Mouse (Mus musculus) heart, embryonic 13.5 days (tissue): ENCODE measurements around the gene Rnf20. TPM values are rescaled to one million over a fixed set of nuclear protein-coding genes. Genes with fewer than 3 reads are reported as not detected.

ENCODE experiments used
- ATAC-seq: fragments of 200-750 bp; cut with Nextera tagmentation; 2 replicates; pipeline ENCODE4 v1.8.0; 2017; ENCODE audit warnings: moderate TSS enrichment; ENCODE audit not compliant: insufficient number of reproducible peaks, low FRiP score, low TSS enrichment; ENCODE audit errors: extremely low read depth
- H3K27ac ChIP-seq: fragments of 300-500 bp; sonication (generic); replicated peaks from 2 replicates; pipeline ENCODE4 v1.5.1; 2015; ENCODE audit warnings: moderate library complexity, mild to moderate bottlenecking, inconsistent platforms
- H3K27me3 ChIP-seq: fragments of 300-500 bp; sonication (generic); replicated peaks from 2 replicates; pipeline ENCODE4 v1.6.1; 2015; ENCODE audit warnings: mild to moderate bottlenecking, inconsistent platforms
- H3K36me3 ChIP-seq: fragments of 300-500 bp; sonication (generic); 2 replicates; pipeline ENCODE4 v1.6.1; 2015; ENCODE audit warnings: mild to moderate bottlenecking, inconsistent platforms
- H3K4me1 ChIP-seq: fragments of 300-500 bp; sonication (generic); 2 replicates; pipeline ENCODE4 v1.6.1; 2015; ENCODE audit warnings: inconsistent platforms
- H3K4me2 ChIP-seq: fragments of 300-500 bp; sonication (generic); 2 replicates; pipeline ENCODE4 v1.6.1; 2015; ENCODE audit warnings: inconsistent platforms, mild to moderate bottlenecking, moderate library complexity
- H3K4me3 ChIP-seq: fragments of 300-500 bp; sonication (generic); 2 replicates; pipeline ENCODE4 v1.5.1; 2015; ENCODE audit warnings: moderate library complexity, mild to moderate bottlenecking, inconsistent platforms
- H3K9ac ChIP-seq: fragments of 300-500 bp; sonication (generic); 2 replicates; pipeline ENCODE4 v1.6.1; 2015; ENCODE audit warnings: inconsistent platforms, mild to moderate bottlenecking, moderate library complexity
- H3K9me3 ChIP-seq: fragments of 300-500 bp; sonication (generic); 2 replicates; pipeline ENCODE4 v1.6.1; 2016; ENCODE audit warnings: inconsistent platforms
- WGBS: fragments of 180-500 bp; shearing (Covaris S2); methylation state at CpG from one replicate; pipeline ENCODE4 v1.1.7; 2015; ENCODE audit warnings: mixed read lengths; 5-methylcytosine and 5-hydroxymethylcytosine counted together
- polyA plus RNA-seq: library from polyadenylated mRNA; unstranded; fragments of >200 nt; fragmentation: Nextera tagmentation; extraction: Ambion mirVana; gene quantifications from 2 replicates; pipeline ENCODE4 v1.2.1, GENCODE M21; 2015

The Rnf20 gene
- polyA plus RNA-seq, 1 experiment from 2014 or later = 21.8 TPM

DNA sequence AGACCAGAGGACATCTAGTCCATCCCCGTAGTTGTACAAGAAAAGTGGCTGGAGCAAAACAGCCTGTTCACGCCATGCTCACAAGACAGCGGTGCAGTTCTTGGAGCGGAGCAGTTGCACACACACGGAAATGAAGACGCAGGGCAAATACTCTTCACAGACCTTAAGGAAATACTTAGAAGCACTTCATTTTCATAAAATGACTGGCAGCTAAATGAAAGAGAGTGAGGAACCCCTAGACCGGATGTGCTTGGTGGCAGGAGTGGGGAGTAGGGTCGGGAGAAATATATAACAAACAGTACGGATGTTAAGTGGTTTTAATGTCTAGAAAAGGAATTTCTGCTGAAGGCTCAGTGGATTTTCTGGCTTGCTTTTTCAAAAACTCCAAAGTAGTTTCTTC lies 29.9 kb downstream of the Rnf20 start:
- H3K4me2 ChIP-seq = no peak overlapping the region
- H3K27me3 ChIP-seq = no peaks in the 10 kb centered on the region
- WGBS = 93% methylated on average over 9 of the region's 9 CpGs
- no peak for ATAC-seq
- no peak overlapping the region for H3K9ac ChIP-seq
- peaks cover 57% of the 10 kb centered on the region for H3K36me3 ChIP-seq
- H3K27ac ChIP-seq = no peak overlapping the region
- no peak overlapping the region for H3K4me3 ChIP-seq
- peaks cover 8% of the 10 kb centered on the region for H3K4me1 ChIP-seq
- H3K9me3 ChIP-seq = no peaks in the 10 kb centered on the region

DNA sequence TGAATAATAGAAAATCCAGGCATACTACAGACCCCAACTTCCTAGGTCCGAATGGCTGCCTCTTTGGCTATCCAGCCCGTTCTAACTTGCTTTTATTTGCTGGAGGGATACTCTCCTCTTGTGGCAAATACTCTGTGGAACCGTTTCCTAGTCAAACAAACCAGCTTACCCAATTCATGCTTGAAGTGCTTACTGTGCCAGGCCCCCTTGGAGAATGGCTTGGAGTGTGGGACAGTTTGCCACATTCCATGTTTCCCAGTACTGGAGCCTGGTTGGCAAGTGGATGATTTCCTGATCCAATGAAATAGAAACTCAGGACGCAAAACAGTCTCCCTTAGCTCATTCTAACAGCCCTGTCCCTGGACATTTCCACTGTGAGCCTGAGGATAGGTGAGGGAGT lies 30.4 kb downstream of the Rnf20 start:
- Histone ChIP-seq H3K27ac (no peak overlapping the region), H3K9me3 (no peaks in the 10 kb centered on the region)
- WGBS = 85% methylated on average over 4 of the region's 4 CpGs

DNA sequence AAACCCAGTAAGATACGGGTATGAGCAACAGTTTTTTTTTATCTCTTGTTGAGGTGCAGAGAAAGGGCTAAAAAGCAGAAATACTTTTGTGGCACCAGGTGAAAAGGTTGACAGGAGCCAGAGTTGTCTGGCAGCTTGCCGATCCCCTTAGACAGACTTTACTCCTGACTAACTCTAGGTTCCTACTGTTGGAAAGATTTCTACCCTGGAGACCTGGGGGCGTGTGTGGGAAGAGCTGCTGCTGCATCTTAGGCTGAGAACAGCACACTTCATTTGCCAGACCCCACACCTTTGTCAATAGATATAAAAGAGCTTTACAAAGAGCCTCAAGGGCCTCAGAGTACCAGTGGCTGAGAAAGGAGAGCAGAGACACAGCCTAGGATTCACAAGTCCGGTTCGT lies 33.0 kb downstream of the Rnf20 start:
- no peak overlapping the region for H3K4me3 ChIP-seq
- H3K27me3 ChIP-seq = no peaks in the 10 kb centered on the region
- H3K4me1 ChIP-seq = peaks cover 6% of the 10 kb centered on the region
- peaks cover 37% of the 10 kb centered on the region for H3K36me3 ChIP-seq
- H3K27ac ChIP-seq = no peak overlapping the region
- H3K9me3 ChIP-seq = no peaks in the 10 kb centered on the region
- H3K4me2 ChIP-seq = no peak overlapping the region
- no peak for ATAC-seq
- H3K9ac ChIP-seq = no peak overlapping the region
- WGBS = 50% methylated on average over 5 of the region's 5 CpGs

More for the DNA sequence above, 30.4 kb downstream of the Rnf20 start:
- Histone ChIP-seq H3K36me3 (peaks cover 51% of the 10 kb centered on the region), H3K4me2 (no peak overlapping the region), H3K4me1 (peaks cover 8% of the 10 kb centered on the region), H3K27me3 (no peaks in the 10 kb centered on the region), H3K9ac (no peak overlapping the region), H3K4me3 (no peak overlapping the region)
- ATAC-seq = no peak

DNA sequence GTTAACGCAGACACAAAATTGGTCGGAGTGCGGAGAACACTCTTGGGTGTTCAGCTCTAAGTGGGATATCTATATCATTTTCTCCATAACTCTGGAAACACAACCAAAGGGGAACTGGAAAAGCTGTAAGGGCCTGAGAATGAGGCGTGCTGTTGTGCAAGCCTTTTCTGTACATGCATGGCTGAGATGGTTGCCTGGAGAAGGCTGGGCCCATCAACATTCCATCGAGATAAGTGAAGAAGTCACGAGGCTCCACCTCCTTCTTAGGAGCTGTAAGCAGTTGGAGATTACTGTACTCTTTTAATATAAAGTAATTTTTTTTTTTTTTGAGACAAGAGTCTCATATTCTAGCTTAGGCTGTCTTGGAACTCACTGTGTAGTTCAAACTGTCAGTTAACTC lies 44.3 kb downstream of the Rnf20 start:
- no peaks in the 10 kb centered on the region for H3K9me3 ChIP-seq
- ATAC-seq = no peak
- no peak overlapping the region for H3K4me3 ChIP-seq
- 0 out of 2 replicates have a peak, but pooled peaks cover 4% of the 10 kb centered on the region for H3K4me1 ChIP-seq
- H3K4me2 ChIP-seq = no peak overlapping the region
- H3K36me3 ChIP-seq = no peaks in the 10 kb centered on the region
- no peak overlapping the region for H3K9ac ChIP-seq
- no peaks in the 10 kb centered on the region for H3K27me3 ChIP-seq
- H3K27ac ChIP-seq = no peak overlapping the region
- 60% methylated on average over 6 of the region's 6 CpGs for WGBS

DNA sequence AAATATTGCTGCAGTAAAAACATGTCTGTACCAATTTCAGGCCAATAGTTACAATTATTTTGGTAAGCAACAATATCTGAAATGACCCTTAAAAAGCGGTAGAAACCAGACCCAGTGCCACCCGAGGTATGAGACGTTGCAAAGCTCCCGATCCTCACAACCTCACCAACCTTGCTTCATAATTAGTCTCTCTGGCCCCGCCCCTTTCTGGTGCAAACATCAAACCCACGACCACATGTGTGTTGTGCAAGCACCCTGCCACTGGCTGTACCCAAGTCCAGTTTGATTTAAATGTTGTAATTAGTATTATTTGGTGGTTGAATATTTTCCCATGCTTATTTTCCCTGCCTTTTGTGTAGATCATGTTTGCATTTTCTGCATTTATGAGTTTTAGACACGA lies 45.0 kb downstream of the Rnf20 start:
- Histone ChIP-seq H3K9ac (no peak overlapping the region), H3K36me3 (no peaks in the 10 kb centered on the region), H3K4me2 (no peak overlapping the region), H3K4me3 (no peak overlapping the region), H3K4me1 (0 out of 2 replicates have a peak, but pooled peaks cover 4% of the 10 kb centered on the region), H3K27ac (no peak overlapping the region), H3K9me3 (no peaks in the 10 kb centered on the region), H3K27me3 (no peaks in the 10 kb centered on the region)
- no peak for ATAC-seq
- WGBS = 81% methylated on average over 7 of the region's 7 CpGs

- no peaks in the 10 kb centered on the region for H3K36me3 ChIP-seq
- H3K4me1 ChIP-seq = 0 out of 2 replicates have a peak, but pooled peaks cover 4% of the 10 kb centered on the region
- 82% methylated on average over 11 of the region's 11 CpGs for WGBS
- no peaks in the 10 kb centered on the region for H3K27me3 ChIP-seq
- no peak overlapping the region for H3K4me3 ChIP-seq
- ATAC-seq = no peak
- H3K9ac ChIP-seq = no peak overlapping the region
- H3K9me3 ChIP-seq = no peaks in the 10 kb centered on the region
- no peak overlapping the region for H3K27ac ChIP-seq
- H3K4me2 ChIP-seq = no peak overlapping the region
These were observed 48.5 kb downstream of the Rnf20 start for GRCm38 (mm10) chr4:49680171-49680875.

GRCm38 (mm10) chr4:49681812-49682211 lies 50.0 kb downstream of the Rnf20 start, which contains the start of gene Ppp3r2:
Gene Ppp3r2 (minus strand): TSS chr4:49682024.
- ATAC-seq = no peak
- 67% methylated on average over 13 of the region's 13 CpGs for WGBS
- no peaks in the 10 kb centered on the region for H3K9me3 ChIP-seq
- no peaks in the 10 kb centered on the region for H3K27me3 ChIP-seq
- no peaks in the 10 kb centered on the region for H3K4me1 ChIP-seq
- H3K36me3 ChIP-seq = no peaks in the 10 kb centered on the region
- no peak within 1 kb of the TSS for H3K9ac ChIP-seq
- H3K27ac ChIP-seq = no peak within 1 kb of the TSS
- H3K4me2 ChIP-seq = no peak within 1 kb of the TSS
- H3K4me3 ChIP-seq = no peak within 1 kb of the TSS

GRCm38 (mm10) chr4:49688594-49689288 lies 56.9 kb downstream of the Rnf20 start:
- WGBS = 24% methylated on average over 9 of the region's 9 CpGs
- Histone ChIP-seq H3K27me3 (no peaks in the 10 kb centered on the region), H3K36me3 (no peaks in the 10 kb centered on the region), H3K9me3 (no peaks in the 10 kb centered on the region), H3K27ac (no peak overlapping the region), H3K4me2 (no peak overlapping the region), H3K9ac (no peak overlapping the region), H3K4me3 (no peak overlapping the region), H3K4me1 (no peaks in the 10 kb centered on the region)
- ATAC-seq = no peak

DNA sequence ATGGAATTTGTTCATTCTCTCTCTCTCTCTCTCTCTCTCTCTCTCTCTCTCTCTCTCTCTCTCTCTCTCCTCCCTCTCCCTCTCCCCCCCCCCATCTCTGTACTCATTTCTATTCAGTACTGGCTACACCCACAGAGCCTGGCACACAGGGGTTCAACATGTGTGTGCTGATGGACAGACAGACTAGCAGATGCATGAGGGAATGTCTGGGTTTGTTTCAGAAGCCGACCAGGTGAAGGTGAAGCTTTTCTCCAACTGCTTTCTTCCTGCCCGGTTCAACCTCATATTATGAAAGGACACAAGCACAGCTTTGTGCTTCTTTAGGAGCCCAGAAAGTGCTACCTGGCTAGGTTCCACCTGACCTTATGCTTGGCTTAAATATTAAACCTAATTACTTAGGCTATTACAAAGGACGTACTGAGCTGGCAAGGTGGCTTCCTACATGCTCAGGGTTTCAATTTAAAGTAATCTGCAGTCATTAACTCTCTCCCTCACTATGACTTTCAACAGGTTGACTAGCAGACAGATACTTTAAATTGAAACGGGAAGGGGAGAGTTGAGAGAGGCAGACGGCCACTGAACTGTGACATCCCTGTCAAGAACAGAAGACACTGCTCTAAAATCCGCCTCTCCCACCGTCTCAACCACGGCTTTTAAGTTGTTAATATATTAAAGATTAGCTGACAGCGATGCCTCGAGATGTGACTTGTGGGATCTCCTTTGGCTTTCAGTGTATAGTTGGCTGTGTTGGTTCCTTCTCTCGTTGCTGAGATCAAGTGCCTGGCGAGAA lies 59.8 kb downstream of the Rnf20 start:
- no peak overlapping the region for H3K4me2 ChIP-seq
- no peaks in the 10 kb centered on the region for H3K27me3 ChIP-seq
- no peak for ATAC-seq
- no peak overlapping the region for H3K9ac ChIP-seq
- H3K9me3 ChIP-seq = no peaks in the 10 kb centered on the region
- no peaks in the 10 kb centered on the region for H3K4me1 ChIP-seq
- H3K27ac ChIP-seq = no peak overlapping the region
- no peak overlapping the region for H3K4me3 ChIP-seq
- 67% methylated on average over 12 of the region's 12 CpGs for WGBS
- H3K36me3 ChIP-seq = no peaks in the 10 kb centered on the region
